Mouse (Mus musculus) heart, embryonic 12.5 days (tissue): ENCODE results near the gene Ucn. TPM values are rescaled to one million over a fixed set of nuclear protein-coding genes. Genes with fewer than 3 reads are reported as not detected.

Source experiments
- polyA plus RNA-seq: library from polyadenylated mRNA; unstranded; fragments of >200 nt; fragmentation: Nextera tagmentation; extraction: Ambion mirVana; gene quantifications from 2 replicates; pipeline ENCODE4 v1.2.1, GENCODE M21; 2016

The Ucn gene
- polyA plus RNA-seq, 1 experiment from 2014 or later, result 0.38 TPM

Other genes with a start within 250 kb of the Ucn start
- 386 and 388 TPM in 2 replicates for gene Ost4, start 231.0 kb downstream of the Ucn start, polyA plus RNA-seq
- gene Emilin1, start 225.4 kb downstream of the Ucn start, polyA plus RNA-seq, result 179 and 187 TPM in 2 replicates
- 6.5 and 8.1 TPM in 2 replicates for gene Khk, start 217.4 kb downstream of the Ucn start, polyA plus RNA-seq
- 4.9 and 5.2 TPM in 2 replicates for gene Cgref1, start 193.2 kb downstream of the Ucn start, polyA plus RNA-seq
- gene Preb, start 178.5 kb downstream of the Ucn start, polyA plus RNA-seq, result 86.0 and 89.0 TPM in 2 replicates
- 0.18 and 0.22 TPM in 2 replicates for gene Tcf23, start 170.2 kb downstream of the Ucn start, polyA plus RNA-seq
- 102 and 107 TPM in 2 replicates for gene Atraid, start 90.5 kb downstream of the Ucn start, polyA plus RNA-seq
- 7.9 and 8.0 TPM in 2 replicates for gene Slc5a6, start 89.9 kb downstream of the Ucn start, polyA plus RNA-seq
- 38.4 and 39.2 TPM in 2 replicates for gene Cad, start 84.0 kb downstream of the Ucn start, polyA plus RNA-seq
- gene Dnajc5g, start 32.5 kb downstream of the Ucn start, polyA plus RNA-seq, result not detected in 2 replicates
- gene Slc30a3, start 30.6 kb downstream of the Ucn start, polyA plus RNA-seq, result 0.39 and 0.47 TPM in 2 replicates
- 12.8 and 12.9 TPM in 2 replicates for gene Trim54, start 22.1 kb downstream of the Ucn start, polyA plus RNA-seq
- 66.8 and 68.8 TPM in 2 replicates for gene Mpv17, start 15.4 kb upstream of the Ucn start, polyA plus RNA-seq
- gene Gm29609, start 41.1 kb upstream of the Ucn start, polyA plus RNA-seq, result 1.0 and 1.3 TPM in 2 replicates
- gene Gtf3c2, start 41.3 kb upstream of the Ucn start, polyA plus RNA-seq, result 58.8 and 63.7 TPM in 2 replicates
- gene Snx17, start 54.4 kb upstream of the Ucn start, polyA plus RNA-seq, result 112 and 116 TPM in 2 replicates
- gene Eif2b4, start 54.6 kb upstream of the Ucn start, polyA plus RNA-seq, result 52.3 and 60.5 TPM in 2 replicates
- gene Zfp513, start 63.5 kb upstream of the Ucn start, polyA plus RNA-seq, result 9.9 and 10.5 TPM in 2 replicates
- gene Ppm1g, start 81.9 kb upstream of the Ucn start, polyA plus RNA-seq, result 111 and 112 TPM in 2 replicates
- gene Nrbp1, start 102.0 kb upstream of the Ucn start, polyA plus RNA-seq, result 127 and 137 TPM in 2 replicates
- 0.34 TPM in 1 of 2 replicates, not detected in the other for gene Gm9970, start 102.4 kb upstream of the Ucn start, polyA plus RNA-seq
- 7.4 and 7.5 TPM in 2 replicates for gene Krtcap3, start 112.9 kb upstream of the Ucn start, polyA plus RNA-seq
- gene Ift172, start 152.3 kb upstream of the Ucn start, polyA plus RNA-seq, result 33.9 and 34.0 TPM in 2 replicates
- gene Fndc4, start 157.3 kb upstream of the Ucn start, polyA plus RNA-seq, result 25.8 and 32.3 TPM in 2 replicates
- gene Gckr, start 158.6 kb upstream of the Ucn start, polyA plus RNA-seq, result 0.19 TPM in 1 of 2 replicates, not detected in the other